Mouse (Mus musculus): ENCODE measurements at regions not wholly inside any gene's neighbourhood (a gene's known extent, or its start where the extent isn't known, plus 50 kb on each side); places are given as distances from the start of the nearest gene placed in this dataset.

DNA sequence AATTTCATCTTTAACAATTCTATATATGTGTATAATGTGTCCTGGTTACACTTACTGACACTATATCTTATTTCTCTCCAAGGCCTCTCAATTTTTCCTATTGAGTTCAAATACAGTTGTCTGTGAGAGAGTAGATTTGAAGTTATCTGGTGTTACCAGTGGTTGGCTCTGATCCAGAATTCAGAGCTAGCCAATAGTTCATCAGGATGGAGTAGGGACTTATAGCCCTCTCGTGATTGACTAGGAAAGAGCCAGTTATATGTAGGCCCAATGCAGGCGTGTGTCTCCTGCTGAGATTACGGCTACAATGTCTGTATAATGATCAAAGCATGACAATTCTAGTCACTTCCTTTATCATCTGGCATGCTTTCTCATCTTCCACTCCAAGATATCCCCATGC, 1241.0 kb upstream of the Zeb2 start:
- no peak for DNase-seq

DNA sequence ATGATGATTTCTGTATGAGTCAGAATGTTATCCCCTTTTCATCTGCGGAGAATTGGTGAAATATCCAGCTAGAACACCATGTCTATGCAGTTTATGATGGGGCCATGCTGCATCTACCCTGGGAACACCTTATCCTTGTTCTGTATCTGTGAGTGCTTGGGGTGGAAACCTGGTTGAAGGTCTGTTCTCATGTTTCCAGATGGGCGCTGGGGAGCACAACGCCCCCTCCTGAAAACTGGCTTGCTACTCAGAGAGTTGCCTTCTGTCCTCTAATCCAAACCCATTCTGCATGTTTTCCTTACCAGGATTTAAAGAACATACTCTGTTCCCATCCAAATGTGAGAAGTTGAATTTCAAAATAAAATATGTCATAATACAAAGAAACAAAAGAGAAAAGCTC, 1239.5 kb upstream of the Zeb2 start:
- no peak for DNase-seq

DNA sequence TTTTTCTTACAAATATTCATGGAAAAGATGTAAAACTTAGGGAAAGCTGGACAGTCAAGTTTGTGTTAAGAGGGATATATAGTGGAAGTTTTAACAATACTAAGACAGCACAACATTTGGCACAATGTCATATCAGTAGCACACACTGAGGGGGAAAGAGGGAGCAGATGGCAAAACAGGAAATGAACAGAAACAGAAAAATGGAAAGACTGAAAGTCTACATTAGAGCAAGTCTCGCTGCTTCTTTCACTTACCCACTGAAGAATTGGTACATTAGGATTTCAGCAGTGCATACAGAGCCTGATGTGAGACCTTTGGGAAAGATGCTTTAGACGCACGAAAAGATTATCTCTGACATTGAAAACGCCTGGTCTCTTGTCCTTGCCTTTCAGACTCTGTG, 1223.5 kb upstream of the Zeb2 start:
- DNase-seq, result no peak

DNA sequence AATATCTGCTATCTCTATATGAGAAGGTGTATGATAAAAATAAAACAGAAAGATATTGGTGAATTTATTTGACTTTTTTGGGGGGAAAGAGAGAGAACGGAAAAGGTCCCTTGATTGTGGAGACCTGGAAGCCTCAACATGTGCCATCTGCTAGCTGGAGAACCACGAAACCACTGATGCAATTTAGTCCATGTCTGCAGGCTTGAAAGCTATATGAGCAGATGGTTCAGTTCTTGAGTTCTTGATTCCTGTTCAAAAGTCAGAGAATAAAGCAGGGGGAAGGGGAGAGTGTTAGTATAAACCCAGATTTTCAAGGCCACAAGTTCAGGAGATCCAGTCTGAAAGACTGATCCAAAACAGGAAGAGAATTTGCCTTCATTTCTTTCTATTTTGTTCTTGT, 1199.5 kb upstream of the Zeb2 start:
- no peak for DNase-seq

DNA sequence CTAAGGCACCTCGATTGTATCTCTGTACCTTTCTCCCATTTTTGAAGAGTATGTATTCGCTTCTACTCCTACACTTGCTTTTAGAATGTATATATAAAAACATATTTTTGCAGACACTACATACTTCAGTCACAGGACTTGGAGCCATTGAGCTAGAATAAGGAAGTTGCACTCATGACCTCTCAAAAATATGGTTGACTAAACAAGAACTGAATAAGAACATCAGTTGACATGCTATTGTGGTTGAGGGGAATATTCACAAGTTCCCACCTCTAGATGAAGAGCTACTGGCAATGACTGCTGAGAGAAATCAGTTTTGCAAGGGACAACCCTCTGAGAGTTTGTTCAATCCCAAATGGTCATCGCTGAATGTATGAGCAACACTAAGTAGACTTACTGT, 1198.0 kb upstream of the Zeb2 start:
- no peak for DNase-seq

DNA sequence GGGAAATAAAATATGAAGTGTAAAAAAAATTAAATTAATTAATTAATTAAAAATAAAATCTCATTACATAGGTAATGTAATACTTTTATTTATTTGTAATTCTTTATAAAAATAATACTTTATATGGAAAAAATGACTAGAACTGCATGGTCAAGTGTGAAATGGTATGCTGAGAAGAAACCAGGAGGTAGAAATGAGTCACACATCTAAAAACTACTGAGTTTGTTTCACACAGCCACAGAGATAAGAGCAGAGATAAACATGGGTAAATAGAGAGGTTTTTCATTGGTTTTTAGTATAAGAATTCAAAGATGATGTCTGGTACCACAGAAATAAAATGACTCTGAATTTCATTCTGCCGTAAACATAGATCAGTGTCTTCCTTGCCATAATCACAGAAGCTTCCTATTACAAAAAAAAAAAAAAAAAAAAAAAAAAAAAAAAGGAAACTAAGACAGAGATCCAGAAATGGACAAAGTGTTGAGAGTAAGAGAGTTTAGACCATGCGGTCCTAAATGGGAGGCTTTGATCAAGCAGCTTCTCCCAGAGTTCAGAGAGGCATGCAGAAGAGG, 1190.5 kb upstream of the Zeb2 start:
- DNase-seq, result no peak

DNA sequence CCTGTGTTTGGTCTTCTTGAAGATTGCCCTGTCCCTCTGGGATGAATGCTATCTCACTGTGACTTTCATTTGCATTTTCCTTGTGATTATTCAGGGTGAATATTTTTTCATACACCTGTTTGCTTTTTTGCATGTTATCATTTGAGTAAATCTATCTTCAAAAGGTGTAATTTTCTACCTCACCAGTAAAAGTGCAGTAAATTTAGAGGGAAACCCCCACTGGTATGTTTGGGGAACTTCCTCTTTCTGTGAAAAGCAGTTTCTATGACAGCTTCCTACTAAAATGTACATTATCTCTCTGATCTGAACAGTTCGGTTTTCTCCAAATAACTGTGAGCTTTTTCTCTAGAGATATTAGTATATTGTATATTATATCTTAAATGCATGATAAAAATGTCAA, 1185.4 kb upstream of the Zeb2 start:
- DNase-seq, result no peak

DNA sequence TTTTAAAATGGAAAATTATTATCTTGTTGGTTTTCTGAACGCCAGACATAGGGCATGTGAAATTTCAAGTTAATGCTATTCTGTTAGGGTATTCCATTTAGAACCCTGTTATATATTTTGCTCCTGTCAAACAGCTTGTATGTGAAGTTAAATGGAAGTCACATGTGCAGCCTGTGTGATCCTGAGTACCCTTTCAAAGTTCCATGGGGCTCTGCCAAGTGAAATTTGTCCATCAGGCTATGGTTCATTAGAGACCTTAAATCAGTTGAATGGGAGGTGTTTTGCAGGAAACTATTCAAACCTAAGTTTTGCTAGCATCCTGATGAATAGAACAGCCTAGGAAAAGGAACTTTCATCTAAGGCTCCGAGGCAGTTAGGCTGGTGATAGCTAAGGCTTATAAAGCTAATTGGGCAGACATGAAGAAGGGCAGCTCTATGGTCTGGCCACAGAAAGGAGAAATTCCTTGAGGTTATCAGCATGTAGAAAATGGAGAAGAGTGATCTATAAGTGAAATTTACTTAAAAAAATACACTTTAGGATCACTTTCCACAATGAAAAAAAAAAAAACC, 1180.2 kb upstream of the Zeb2 start:
- no peak for DNase-seq

DNA sequence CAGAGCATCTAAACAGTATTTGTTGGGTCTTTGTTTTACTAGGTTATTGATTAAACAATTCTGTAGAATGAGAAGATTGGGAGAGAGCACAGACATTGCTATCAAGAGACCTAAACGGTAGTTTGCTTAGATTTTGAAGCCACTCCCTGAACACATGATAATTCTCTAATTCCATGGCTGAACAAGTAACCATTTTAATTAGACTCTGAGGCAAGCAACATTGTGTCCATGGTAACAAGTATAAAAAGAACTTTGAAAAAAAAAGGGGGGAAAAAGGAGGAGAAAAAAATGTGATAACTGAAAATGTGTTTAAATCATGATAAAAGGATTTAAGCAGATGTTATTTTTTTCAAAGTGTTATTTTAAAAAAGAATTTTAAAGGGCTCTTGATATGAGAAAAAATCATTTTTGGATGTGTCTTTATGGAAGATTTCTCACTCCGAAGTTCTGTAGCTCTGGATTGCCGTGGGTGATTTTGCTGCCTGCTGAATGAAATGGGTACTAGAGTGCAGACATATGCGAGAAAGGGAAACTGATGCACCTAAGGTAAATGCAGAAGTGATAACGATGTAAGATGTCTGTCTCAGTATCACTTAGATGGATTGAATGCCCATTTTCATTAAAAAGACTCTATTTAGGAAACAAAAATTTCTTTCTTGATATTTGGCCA, 1166.9 kb upstream of the Zeb2 start:
- DNase-seq, result no peak

DNA sequence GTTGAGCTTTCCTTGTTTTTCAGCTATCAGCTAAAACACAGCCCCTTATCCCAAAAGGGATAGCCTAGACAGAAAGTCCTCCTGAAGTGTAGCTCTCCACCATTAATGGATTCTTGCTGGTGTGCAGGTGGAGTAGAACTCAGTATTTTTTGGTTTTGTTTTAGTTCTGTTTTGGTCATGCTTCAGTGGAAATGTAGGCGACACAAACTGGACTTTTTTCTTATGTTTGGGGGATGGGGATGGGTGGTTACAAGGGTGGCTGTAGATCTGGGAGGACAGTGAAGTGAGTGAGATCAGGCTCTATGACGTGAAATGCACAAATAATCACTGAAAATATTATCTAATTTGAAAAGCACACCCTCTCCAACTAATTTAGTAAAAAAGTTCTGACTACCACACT, 1163.6 kb upstream of the Zeb2 start:
- no peak for DNase-seq

DNA sequence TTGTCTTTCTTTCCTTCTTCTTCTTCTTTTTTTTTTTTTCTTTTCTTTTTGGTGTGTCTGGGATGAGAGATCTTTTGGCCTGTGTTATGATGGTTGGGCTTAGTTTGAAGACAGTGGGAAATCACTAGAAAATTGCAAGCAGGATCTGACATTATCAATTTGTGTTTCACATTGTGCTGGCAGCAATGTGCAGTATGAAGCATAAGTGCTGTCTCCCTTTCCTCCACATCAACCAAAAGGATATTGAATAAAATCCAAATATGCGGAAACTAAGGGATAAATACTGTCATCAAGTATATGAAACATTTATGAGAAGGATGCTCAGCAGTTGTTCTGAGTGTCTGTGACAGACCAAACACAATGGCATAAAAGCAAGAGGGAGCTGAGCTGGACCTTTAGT, 1144.4 kb upstream of the Zeb2 start:
- DNase-seq, result no peak

DNA sequence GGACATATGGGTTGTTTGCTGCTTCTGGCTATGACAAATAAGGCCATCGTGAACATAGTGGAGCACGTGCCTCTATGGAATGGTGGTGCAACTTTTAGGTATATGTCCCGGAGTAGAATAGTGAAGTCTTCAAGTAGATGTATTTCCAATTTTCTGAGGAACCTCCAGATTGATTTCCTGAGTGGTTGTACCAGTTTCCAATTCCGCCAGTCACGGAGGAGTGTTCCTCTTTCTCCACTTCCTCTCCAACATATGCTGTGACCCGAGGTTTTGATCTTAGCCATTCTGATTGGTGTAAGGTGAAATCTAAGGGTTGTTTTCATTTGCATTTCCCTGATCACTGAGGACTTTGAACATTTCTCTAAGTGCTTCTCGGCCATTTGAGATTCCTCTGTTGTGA, 1134.4 kb upstream of the Zeb2 start:
- DNase-seq, result no peak

DNA sequence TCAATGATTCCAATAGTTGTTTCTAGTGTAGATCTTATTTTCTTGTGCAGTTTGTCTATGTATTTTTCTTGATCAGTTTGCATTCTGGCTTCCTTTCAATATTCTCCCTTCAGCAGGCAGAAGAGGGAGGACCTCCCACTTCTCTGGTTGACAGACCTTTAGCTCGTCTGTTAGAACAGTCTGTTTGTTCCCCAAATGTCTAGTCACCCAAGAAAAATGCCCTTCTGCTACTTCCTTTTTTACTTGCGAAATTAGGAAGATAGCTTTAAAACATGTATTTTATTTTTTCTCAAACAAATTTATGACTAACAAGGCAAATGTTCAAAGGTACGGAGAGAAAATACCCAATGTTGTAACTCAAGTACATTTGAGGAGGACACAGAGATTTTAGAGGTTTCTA, 1128.5 kb upstream of the Zeb2 start:
- no peak for DNase-seq

DNA sequence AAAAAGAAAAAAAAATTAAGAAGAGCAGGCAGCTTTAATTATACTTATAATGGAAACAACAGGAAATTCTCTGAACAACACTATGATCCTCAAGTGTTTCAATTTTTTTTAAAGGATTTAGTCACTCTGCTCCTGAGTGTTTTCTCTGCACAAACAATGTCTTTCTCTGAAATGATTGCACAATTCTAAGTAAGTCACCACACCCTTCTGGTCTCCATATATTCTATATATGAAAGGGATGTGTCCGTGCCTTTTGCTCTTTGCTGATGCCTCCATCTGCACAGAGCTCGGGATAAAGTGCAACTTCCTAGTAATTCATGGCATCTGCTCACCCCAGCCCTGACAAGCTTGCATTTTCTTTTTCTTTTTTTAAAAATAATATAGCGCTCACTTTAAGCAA, 1127.5 kb upstream of the Zeb2 start:
- no peak for DNase-seq

DNA sequence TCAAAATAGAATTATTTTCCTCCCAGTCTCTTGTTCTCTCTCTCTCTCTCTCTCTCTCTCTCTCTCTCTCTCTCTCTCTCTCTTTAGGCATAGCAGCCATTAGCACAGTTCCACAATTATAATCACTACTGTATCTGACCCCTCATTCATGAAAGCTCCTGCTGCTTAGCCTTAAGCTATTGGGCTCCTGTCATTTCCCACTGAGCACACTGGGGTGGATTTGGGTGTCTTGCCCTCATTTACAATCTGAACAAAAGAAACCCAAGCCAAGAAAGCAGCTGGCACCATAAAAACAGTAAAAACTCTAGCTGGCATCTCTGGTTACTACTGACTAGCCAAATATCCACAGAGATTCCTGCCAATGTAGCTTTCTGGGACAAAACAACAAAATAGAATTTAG, 1125.6 kb upstream of the Zeb2 start:
- DNase-seq, result no peak

DNA sequence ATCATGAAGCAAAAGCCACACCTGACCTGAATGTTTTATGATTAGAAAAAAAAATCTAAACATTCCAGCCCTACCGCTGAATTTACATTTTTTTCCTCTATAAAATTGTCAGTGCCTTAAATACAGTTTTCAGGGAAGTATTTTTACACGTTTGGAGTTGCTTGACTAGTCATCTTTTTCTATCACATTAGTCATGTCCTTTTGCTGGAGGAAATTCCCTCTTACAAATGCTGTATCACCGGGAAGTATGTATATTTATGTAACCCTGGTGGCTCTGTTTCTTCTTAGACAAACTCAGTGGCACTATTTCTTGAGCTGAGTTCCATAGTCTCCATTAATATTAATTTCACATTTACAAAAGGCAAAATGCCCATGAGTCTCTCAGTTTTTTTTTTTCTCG, 1122.7 kb upstream of the Zeb2 start:
- DNase-seq, result no peak

DNA sequence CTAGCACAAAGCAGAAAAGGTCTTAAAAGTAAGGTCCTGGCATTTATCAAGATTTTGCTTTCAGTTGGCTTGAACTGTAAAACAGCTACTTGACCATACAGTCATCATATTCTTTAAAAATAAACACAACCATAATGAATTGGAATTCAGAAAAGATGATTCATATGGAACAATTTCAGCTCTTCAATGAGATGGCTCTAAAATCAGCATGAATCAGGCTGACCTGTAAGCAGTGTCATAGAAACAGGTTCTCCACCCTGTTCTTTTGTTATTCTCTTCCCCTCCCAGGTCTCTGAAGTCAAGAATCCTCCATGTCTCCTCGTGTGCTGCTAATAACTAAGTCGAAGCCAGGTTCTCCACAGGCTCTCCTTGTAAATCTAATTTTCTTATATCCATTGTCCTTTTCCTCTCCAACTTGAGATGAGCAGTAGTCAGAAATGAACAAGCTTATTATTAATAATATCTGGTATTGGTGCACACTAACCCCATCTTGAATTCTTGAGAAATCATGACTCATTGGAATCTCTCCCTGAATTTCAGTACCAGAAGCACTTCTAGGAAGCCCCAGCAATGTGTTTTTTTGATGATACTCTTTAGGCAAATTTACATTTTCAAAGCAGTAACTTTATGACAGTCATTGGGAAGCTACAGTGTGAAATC, 1113.7 kb upstream of the Zeb2 start:
- DNase-seq, result no peak

DNA sequence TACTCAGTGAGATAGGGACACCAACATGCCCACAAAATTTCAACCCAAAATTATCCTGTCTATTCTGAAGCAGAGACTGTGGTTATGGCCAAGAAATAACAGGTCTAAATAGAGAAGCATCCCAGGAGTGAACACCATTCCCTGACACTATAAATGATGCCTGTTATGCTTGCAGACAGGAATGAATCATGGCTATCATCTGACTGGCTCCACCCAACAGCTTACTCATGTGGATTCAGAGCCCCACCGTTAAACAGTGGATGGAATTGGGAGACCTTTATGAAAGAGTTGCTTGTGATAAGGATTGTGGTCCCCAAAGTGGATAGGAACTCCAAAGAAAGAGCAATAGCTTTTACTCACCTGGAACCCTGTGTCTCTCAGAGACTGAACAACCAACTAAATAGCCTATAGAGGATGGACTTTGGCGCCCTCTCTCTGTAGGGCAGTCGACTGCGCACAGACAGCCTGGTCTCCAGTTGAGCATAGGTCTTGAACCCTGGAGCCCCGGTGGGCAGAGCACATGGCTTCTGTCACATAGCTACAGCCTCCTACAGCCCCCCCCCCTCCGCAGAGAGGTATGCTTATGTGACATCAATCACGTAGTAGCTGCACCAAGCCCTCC, 1101.3 kb upstream of the Zeb2 start:
- DNase-seq, result no peak

DNA sequence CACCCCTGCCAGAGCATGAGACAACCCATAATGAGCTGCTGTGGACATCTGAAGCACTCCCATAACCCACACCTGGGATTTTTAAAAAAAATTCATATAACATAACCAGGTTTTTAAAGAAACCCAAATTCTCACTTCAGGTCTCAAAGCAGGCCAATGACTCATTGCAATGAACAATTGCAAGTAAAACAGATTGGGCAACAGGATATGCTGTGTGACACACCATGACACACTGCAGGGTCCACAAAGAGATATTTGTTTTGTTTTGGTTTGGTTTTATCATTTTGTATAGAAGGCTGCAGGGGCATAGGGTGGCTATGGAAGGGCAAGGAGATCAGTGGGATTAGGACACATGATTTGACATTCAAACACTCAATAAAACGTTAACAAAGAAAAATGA, 1082.1 kb upstream of the Zeb2 start:
- DNase-seq, result no peak

DNA sequence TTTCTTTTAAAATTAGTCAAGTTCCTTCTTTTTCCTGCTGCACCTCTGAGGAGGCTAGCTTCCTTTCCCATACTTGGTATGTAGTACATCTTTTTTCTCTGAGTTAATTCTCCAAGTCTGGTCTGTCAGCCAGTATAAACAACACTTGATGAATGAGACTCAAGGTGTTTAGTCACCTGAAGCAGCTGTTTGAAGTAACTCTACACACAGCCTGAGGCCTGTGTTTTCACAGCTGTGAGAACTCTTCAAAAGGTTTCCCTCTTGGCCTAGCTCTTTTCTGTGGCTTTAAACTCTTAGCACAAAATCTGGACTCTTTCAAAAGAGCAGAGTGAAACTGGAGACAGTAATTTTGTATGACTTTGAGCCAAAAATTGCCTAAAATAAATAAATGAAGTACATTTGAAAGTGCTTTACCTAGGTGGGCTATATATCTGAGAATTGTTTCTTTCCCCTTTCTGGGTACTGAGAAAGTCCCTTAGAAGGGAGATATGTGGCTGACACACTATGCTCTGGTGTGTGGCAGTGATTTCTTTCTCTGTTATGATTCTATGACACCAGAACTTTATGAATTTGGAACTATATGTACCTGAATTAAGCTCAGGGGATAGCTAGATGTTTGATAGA, 1070.2 kb upstream of the Zeb2 start:
- DNase-seq, result no peak

DNA sequence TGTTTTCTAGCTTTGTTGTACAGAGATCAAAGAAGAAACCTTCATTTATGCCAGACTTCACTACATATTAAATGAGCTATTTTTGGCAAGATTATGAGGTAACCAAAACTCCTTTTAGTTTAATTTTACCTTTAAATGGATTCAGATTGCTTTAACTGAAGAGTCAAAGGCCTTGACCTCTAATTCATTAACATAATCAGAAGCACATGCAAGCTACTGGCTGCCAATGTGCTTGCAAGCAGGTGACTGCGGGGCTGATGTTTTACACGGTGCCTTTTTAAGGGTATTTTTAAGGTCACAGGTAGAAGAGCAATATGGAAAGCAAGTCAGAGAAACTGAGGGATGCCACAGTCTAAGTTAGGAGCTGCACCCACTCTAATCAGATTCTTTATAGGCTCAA, 1066.0 kb upstream of the Zeb2 start:
- DNase-seq, result no peak

DNA sequence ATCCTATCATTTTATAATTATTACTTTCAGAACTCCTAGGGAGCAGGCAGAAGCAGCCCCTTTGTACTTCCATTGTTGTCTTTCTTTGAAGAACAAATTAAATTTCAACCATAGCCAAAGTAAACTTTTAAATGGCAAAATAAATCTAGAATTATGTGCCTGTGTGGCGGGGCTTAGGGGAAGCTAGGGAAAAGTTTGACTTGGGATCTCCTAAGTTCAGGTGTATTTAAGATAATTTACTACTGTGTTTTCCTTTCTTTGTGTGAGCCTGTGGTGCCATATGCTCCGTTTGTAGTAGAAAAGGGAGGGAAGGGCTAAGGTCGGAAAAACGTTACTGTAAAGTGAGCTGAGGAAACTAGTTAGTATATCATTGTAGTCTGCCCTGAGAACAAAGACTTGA, 1062.5 kb upstream of the Zeb2 start:
- no peak for DNase-seq

DNA sequence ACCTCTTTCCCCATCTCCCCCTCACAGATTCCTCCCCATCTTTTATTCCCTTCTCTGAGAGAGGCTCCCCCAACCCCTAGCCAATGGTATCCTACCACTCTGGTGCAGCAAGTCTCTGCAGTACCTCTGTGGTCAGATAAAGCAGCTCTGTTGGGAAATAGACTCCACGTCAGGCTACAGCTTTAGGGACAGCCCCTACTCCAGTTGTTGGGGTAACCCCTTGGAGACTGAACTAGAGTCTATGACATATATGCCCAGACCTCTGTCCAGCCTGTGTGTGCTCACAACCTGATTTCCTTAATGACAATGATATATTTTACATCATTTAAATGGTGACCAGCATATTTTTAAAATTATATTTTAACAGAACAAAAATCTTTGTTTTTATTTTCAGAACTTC, 1051.3 kb upstream of the Zeb2 start:
- no peak for DNase-seq
